Mouse (Mus musculus) small intestine, adult 2 months (tissue): ENCODE results near the gene Dhps. TPM values are rescaled to one million over a fixed set of nuclear protein-coding genes. Genes with fewer than 3 reads are reported as not detected.
A peak's percentile ranks its signal among the peaks of the same experiment; 100 is the strongest.

ENCODE experiments used
- H3K27ac ChIP-seq: fragments of 200-500 bp; 2 replicates; pipeline ENCODE4 v1.5.1; 2012; ENCODE audit warnings: low read depth, low read length, control low read depth, inconsistent platforms; ENCODE audit not compliant: insufficient read depth
- H3K27me3 ChIP-seq: fragments of 200-500 bp; 2 replicates; pipeline ENCODE4 v1.6.1; 2012; ENCODE audit warnings: mild to moderate bottlenecking, moderate library complexity, low read length, inconsistent platforms; ENCODE audit not compliant: control insufficient read depth, insufficient read depth
- H3K36me3 ChIP-seq: fragments of 200-500 bp; 2 replicates; pipeline ENCODE4 v1.6.1; 2012; ENCODE audit warnings: mild to moderate bottlenecking, low read length, control low read depth, inconsistent platforms; ENCODE audit not compliant: control insufficient read depth, insufficient read depth
- H3K4me1 ChIP-seq: fragments of 200-500 bp; 2 replicates; pipeline ENCODE4 v1.6.1; 2012; ENCODE audit warnings: low read length, inconsistent platforms, mixed read lengths; ENCODE audit not compliant: control insufficient read depth, insufficient read depth, insufficient read length
- H3K4me3 ChIP-seq: fragments of 200-500 bp; 2 replicates; pipeline ENCODE4 v1.5.1; 2012; ENCODE audit warnings: low read depth, mild to moderate bottlenecking, control low read depth, inconsistent platforms, low read length, moderate library complexity
- CTCF ChIP-seq: fragments of 200-500 bp; IDR thresholded peaks from 2 replicates; pipeline ENCODE4 v1.5.1; 2012; ENCODE audit warnings: low read depth, mild to moderate bottlenecking, control low read depth, inconsistent platforms, low read length, moderate library complexity, mixed read lengths; ENCODE audit not compliant: insufficient replicate concordance, insufficient read length; ENCODE audit errors: extremely low read depth
- POLR2A ChIP-seq: fragments of 200-500 bp; IDR thresholded peaks from 2 replicates; pipeline ENCODE4 v1.6.1; 2012; ENCODE audit warnings: low read depth, mild to moderate bottlenecking, control low read depth, inconsistent platforms, low read length, moderate library complexity
- WGBS: fragments of 180-500 bp; shearing (Covaris S2); methylation state at CpG from one replicate; pipeline ENCODE4 v1.1.7; 2018; 5-methylcytosine and 5-hydroxymethylcytosine counted together
- polyA plus RNA-seq: library from polyadenylated mRNA; depleted of rRNA; stranded (reverse); fragments of >200 nt; gene quantifications from 2 replicates; pipeline ENCODE4 v1.2.3, GENCODE M21; 2012

Dhps gene
- polyA plus RNA-seq, 1 experiment, result 47.2 TPM

- peak within 1 kb of the TSS; percentile 85 for H3K27ac ChIP-seq
- peaks cover 6% of the 10 kb centered on the region; the same call in 1 of the 2 replicates for H3K4me1 ChIP-seq
- TF ChIP-seq CTCF, result no peak
- TF ChIP-seq POLR2A, result no peak
- peaks cover 16% of the 10 kb centered on the region for H3K36me3 ChIP-seq
- H3K4me3 ChIP-seq, result peak within 1 kb of the TSS; percentile 93
- WGBS, result 2% methylated on average over 59 of the region's 59 CpGs
- no peaks in the 10 kb centered on the region for H3K27me3 ChIP-seq
These were observed 34.7 kb upstream of the Dhps start, which contains the start of gene Tnpo2 for GRCm38 (mm10) chr8:85036718-85037365. Gene Tnpo2, plus strand, starts transcription at chr8:85036915.

- no peaks in the 10 kb centered on the region for H3K27me3 ChIP-seq
- H3K27ac ChIP-seq, result peak overlapping the region; percentile 48; the same call in 1 of the 2 replicates
- TF ChIP-seq POLR2A (no peak), CTCF (no peak)
- peak overlapping the region; percentile 93 for H3K4me3 ChIP-seq
- WGBS, result under 1% methylated on average over 14 of the region's 14 CpGs
- peaks cover 6% of the 10 kb centered on the region; the same call in 1 of the 2 replicates for H3K4me1 ChIP-seq
- peaks cover 12% of the 10 kb centered on the region for H3K36me3 ChIP-seq
These were observed 34.2 kb upstream of the Dhps start for GRCm38 (mm10) chr8:85037366-85037680.

- H3K27ac ChIP-seq, result peak overlapping the region; percentile 29
- H3K36me3 ChIP-seq, result peaks cover 11% of the 10 kb centered on the region
- peaks cover 6% of the 10 kb centered on the region; the same call in 1 of the 2 replicates for H3K4me1 ChIP-seq
- no peak for TF ChIP-seq CTCF
- TF ChIP-seq POLR2A, result no peak
- H3K27me3 ChIP-seq, result no peaks in the 10 kb centered on the region
- 1% methylated on average over 56 of the region's 57 CpGs for whole genome bisulfite sequencing
- H3K4me3 ChIP-seq, result peak overlapping the region; percentile 93
These were observed 33.7 kb upstream of the Dhps start for GRCm38 (mm10) chr8:85037681-85038531.

DNA sequence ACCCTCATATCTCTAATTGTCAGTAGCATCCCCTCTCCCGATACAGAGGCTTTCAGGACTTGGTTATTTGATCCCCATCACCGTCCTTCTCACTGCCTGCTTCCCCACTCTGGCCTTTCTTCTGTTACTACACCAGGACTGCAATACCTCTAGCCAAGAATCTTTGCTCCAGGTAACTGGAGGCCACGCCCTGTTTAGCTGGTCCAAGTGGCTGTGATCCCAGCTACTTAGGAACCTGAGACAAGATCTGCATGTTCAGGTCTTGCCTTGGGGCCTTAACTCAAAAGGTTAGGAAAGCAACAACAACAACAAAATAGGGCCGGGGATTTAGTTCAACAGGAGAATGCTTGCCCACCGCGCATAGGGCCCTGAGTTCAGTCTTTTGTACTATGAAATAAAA lies 27.9 kb upstream of the Dhps start:
- no peak for TF ChIP-seq CTCF
- no peak for TF ChIP-seq POLR2A
- peaks cover 56% of the 10 kb centered on the region for H3K36me3 ChIP-seq
- WGBS, result 87% methylated on average over 6 of the region's 6 CpGs

GRCm38 (mm10) chr8:85057367-85057766 lies 14.2 kb upstream of the Dhps start:
- 68% methylated on average over 7 of the region's 7 CpGs for WGBS
- TF ChIP-seq POLR2A (no peak), CTCF (no peak)
- Histone ChIP-seq H3K27ac (no peak overlapping the region), H3K36me3 (peaks cover 43% of the 10 kb centered on the region), H3K4me1 (peaks cover 7% of the 10 kb centered on the region), H3K27me3 (no peaks in the 10 kb centered on the region), H3K4me3 (no peak overlapping the region)

More for the DNA sequence above, 27.9 kb upstream of the Dhps start:
- no peaks in the 10 kb centered on the region for H3K27me3 ChIP-seq
- H3K4me3 ChIP-seq, result no peak overlapping the region
- no peak overlapping the region for H3K27ac ChIP-seq
- 0 out of 2 replicates have a peak, but pooled peaks cover under 1% of the 10 kb centered on the region for H3K4me1 ChIP-seq

- TF ChIP-seq POLR2A (no peak), CTCF (no peak)
- Histone ChIP-seq H3K4me1 (peaks cover 10% of the 10 kb centered on the region), H3K36me3 (peaks cover 16% of the 10 kb centered on the region), H3K4me3 (peak within 1 kb of the TSS; percentile 97), H3K27me3 (no peaks in the 10 kb centered on the region), H3K27ac (peak within 1 kb of the TSS; percentile 8; the same call in 1 of the 2 replicates)
- under 1% methylated on average over 53 of the region's 53 CpGs for WGBS
These were observed 11.5 kb upstream of the Dhps start, which contains the start of gene Fbxw9 for GRCm38 (mm10) chr8:85059879-85060616. Gene Fbxw9, plus strand, starts transcription at chr8:85060055.
